Mouse (Mus musculus): ENCODE results near the gene Ptpn3. TPM values are rescaled to one million over a fixed set of nuclear protein-coding genes. Genes with fewer than 3 reads are reported as not detected.
A peak's percentile ranks its signal among the peaks of the same experiment; 100 is the strongest.
"Not testable (repeated sequence)": the region's sequence is repeated elsewhere in the genome, so short reads cannot be mapped to it uniquely, and the experiment has no call there.

Gene Ptpn3
- total RNA-seq, 4 experiments from 2014 or later: 67.3 to 86.5 (median 79.2) TPM

GRCm38 (mm10) chr4:57299701-57300468, 1.8 kb downstream of the Ptpn3 start:
- peak in 1 of 2 experiments; percentile 42 for DNase-seq (ENCODE audit: low spot score in 2 of 2)

DNA sequence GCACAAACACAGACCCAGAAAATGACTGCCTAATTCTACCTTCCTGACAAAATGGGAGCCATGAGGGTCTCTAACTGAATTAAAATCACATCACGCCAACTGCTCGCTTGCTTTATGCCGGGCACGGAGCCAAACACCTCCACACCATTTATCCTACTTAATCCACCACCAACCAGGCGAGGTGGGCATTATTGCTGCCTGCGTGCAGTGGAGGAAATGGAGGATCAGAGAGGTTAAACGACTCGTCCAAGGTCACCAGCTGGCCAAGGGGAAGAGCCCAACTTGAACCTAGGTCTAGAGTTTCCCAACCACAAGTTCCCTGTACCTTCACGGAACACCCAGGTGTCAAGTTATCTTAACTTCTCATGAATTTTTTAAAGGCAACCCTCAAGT, 2.3 kb downstream of the Ptpn3 start:
- DNase-seq (ENCODE audit: low spot score in 2 of 2): peak; percentile 35 to 53

- DNase-seq (ENCODE audit: low spot score in 2 of 2): no peak
Observed at GRCm38 (mm10) chr4:57298181-57298580, 3.5 kb downstream of the Ptpn3 start.

DNA sequence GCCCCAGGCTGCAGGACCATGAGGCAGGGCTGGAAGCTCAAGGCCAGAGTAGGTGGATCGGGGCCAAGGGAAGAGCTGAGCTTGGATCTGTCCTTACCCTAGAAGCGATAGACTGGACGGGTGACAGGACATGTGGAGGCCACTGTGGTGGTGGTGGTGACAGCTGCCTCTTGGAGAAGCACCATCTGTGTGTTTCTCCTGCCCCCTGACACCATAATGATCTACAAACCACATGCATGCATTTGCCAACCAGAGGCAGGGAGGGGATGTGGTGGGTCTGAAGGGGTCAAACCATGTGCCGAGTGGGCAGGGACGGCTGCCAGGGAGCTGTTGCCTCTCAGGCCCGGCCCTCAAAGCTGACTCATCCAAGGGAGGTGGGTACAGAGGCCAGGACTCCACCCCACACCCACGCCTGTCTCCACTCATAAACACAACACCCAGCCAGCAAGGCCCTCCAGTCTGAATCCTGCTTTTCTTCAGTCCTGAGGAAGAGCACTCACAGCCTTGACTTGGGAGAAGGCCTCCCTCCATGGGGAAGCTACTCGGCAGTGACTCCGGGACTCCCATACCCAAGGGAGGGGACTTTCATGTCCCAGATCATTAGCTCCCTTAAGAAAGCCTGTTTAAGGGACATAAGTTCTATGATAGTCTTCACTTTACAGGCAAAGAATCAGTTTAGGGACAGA, 6.5 kb downstream of the Ptpn3 start:
- no peak for DNase-seq (ENCODE audit: low spot score in 2 of 2)

DNA sequence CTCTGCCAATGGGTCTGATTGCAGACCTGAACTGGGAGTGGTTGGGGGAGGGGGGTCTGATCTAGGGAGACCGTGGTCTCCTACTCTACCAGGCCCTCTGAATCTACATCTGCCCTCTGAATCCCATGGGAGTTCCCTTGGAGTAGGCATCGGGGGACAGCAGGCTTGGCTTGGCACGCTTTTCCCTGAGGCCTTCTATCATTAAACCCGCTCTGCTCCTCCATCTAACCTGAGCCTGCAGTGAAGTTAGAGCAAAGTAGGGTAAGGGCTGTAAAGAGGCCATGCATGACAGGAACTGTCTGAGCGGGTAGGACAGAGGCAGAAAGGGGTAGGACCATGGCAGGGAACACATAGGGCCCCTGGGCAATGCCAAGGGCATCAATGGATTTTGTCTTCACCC, 9.0 kb downstream of the Ptpn3 start:
- DNase-seq (ENCODE audit: low spot score in 2 of 2): no peak

DNA sequence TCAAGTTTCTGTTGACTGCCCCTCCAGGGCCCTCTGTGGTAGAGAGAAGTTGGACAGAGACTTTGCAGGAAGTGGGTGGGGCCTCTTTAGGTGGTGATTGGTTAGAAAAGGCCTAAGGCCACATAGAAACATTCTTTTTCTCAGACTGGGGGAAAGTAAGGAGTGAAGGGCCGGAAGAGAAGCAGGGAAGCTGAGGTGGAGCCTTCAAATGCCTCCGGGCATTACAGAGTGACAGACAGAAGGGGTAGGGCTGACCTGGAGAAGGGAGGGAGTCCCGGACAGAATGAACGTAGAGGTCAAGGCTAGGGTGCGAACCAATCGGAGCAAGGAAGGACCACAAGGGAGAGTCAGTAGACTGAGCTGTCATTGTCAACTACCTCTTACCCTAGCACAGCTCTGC, 11.6 kb downstream of the Ptpn3 start:
- DNase-seq (ENCODE audit: low spot score in 2 of 2): no peak

DNA sequence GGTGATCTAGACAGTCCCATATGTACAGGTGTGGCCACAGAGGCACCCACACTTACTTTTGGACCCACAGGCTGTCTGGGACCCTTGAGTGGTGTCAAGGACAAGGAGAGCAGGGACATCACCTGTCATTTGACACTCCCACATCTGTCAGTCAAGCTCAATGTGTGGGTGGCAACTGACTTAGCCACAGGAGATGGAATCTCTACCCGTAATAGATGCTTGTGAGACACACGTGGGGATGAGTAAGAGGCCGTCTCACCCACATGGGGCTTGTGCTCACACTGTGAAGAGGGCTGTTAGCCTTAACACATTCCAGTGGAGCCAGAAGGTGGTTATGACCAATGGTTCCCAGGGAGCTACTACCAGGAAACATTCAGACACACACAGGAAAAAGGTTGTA, 13.8 kb downstream of the Ptpn3 start:
- DNase-seq (ENCODE audit: low spot score in 2 of 2): no peak

- no peak for DNase-seq (ENCODE audit: low spot score in 2 of 2)
Observed at GRCm38 (mm10) chr4:57285251-57285650, 16.4 kb downstream of the Ptpn3 start.

DNA sequence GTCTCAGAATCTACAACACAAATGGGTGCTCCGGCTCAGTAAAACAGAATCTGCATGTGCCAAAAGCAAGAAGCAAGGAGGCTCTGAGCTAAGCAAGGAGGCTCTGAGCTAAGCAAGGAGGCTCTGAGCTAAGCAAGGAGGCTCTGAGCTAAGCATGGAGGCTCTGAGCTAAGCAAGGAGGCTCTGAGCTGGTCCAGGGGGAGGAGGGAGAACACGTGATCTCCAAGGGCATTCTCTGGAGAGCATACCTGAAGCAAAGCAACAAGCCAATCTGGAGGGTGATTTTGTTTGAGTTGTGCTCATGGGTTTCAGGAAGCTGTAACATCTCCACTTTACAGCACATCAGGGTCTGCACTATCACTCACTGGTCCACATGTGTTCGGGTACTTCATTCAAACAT, 18.4 kb downstream of the Ptpn3 start:
- DNase-seq (ENCODE audit: low spot score in 2 of 2): no peak

DNA sequence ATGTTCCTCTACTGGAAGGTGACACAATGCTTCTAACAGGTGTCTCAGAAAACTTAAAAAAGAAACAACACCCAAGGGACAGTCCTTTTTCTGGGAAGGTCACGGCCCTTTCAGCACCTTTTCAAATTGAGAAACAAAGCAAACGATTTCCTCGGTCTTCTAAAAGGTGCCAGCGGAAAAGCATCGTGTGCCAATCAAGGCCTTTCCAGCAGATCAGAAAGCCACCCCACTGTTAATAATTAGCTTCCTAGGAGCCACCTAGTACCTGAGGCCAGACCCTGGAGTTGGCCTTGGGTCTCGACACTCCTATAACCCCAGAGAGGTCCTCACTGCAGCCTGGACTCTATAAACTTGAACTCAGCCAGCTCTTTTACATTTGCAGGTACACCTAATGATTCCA, 19.0 kb downstream of the Ptpn3 start:
- DNase-seq (ENCODE audit: low spot score in 2 of 2): no peak

GRCm38 (mm10) chr4:57282179-57282578, 19.5 kb downstream of the Ptpn3 start:
- no peak for DNase-seq (ENCODE audit: low spot score in 2 of 2)

DNA sequence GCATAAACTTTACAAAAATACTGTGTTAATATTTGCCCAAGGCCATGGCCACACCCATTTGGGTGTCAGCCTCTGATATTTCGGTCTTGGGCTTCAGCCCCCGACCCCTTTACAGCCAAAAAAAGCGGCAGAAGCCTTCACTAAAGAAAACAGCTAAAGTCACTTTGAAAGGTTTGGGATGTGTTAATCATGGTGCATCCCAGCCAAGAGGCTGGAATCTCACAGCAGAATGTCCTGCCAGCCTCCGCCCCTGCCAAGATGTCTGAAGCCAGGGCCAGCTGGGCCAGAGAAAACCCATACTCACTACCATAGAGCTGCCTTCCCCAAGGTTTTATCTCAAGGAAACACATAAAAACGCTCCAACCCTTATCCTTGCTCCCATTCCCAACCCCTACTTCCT, 20.7 kb downstream of the Ptpn3 start:
- DNase-seq (ENCODE audit: low spot score in 2 of 2): no peak

DNA sequence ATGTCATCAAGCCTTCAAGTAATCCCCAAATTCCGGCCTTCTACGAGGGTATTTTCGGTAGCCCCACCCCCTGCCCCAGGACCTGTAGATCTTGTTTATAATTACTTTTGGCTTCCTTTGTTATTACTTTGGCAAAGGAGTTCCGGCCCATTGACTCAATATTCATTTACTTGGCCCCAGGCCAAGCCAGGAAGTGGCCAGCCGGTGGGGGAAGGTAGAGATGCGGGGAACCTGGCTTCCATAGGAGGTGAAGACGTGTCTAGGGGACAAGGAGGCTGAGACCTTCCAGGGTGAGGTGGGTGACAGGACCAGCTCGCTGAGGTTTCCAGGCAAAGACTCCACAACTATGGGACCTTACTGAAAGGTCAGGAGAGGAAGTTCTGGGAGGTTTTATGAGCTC, 22.4 kb downstream of the Ptpn3 start:
- no peak for DNase-seq (ENCODE audit: low spot score in 2 of 2)

- no peak for DNase-seq (ENCODE audit: low spot score in 2 of 2)
Observed at GRCm38 (mm10) chr4:57278812-57279211, 22.8 kb downstream of the Ptpn3 start.

- no peak for DNase-seq (ENCODE audit: low spot score in 2 of 2)
Observed at GRCm38 (mm10) chr4:57277671-57278070, 24.0 kb downstream of the Ptpn3 start.

DNA sequence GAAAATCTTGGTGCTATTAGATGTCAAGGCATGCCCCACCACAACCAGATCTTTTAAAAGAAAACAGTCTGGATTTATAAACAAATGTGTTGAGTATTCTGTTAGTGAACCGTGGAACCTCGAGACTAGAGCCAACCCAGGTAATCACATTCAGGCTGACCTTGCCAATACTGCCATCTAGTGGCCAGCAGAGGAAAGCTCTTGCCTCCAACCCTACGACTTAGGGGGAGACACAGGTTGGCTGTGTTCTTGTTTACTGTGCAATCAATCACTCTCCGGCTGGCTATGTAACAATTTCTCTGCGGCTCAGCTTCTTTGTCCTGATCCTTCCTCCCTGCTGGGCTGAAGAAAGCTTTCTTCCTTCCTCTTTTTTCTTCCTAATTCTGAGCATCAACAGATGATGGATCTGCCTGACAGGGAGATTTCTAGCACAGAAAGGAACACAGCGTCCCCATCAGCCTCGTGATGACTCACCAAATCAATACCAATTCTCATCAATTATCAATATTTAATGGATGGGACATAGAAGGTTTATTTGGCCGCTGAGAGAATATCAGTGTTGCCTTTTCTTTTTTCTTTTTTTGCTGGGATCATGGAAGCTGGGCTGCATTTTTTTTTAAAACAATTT, 26.4 kb downstream of the Ptpn3 start:
- peak in 1 of 2 experiments; percentile 57 for DNase-seq (ENCODE audit: low spot score in 2 of 2)

- DNase-seq (ENCODE audit: low spot score in 2 of 2): no peak
Observed at GRCm38 (mm10) chr4:57273532-57274502, 27.8 kb downstream of the Ptpn3 start.

- DNase-seq (ENCODE audit: low spot score in 2 of 2): no peak
Observed at GRCm38 (mm10) chr4:57270991-57271390, 30.6 kb downstream of the Ptpn3 start.

DNA sequence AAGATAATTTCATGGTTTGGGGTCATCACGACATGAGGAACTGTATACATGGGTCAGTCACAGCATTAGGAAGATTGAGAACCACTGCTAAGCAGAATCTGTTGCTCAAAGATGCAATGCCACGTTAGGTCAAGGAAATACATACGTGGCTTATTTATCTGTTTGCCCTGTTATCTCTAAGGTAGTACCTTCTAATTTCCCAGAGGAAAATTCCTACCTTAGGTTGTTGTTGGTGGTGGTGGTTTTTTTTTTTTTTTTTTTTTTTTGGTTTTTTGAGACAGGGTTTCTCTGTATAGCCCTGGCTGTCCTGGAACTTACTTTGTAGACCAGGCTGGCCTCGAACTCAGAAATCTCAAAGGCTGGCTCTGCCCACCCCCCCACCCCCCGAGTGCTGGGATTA, 31.1 kb downstream of the Ptpn3 start:
- not testable (repeated sequence) for DNase-seq (ENCODE audit: low spot score in 2 of 2)

GRCm38 (mm10) chr4:57269344-57269743, 32.3 kb downstream of the Ptpn3 start:
- no peak for DNase-seq (ENCODE audit: low spot score in 2 of 2)

DNA sequence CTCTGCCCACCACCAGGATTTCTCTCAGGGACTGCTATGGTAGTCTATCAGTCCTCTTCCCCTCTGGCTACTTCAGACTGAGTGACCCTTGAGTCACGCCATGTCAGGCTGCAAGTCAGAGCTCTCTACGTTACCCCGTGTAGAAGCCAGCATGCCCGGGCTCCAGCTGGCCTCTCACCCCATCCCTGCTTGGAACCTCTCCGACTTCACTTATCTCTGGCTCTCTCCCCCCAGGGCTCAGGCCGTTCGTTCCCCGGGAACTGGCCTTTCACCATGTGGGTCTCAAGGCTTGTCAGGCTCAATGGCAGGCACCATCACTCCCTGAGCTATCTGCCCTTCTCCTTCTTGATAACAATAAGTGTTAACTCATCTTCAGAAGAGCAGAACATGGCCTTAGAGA, 33.3 kb downstream of the Ptpn3 start:
- no peak for DNase-seq (ENCODE audit: low spot score in 2 of 2)

Data from layer of hippocampus, adult 8-10 months (tissue).